Mouse (Mus musculus) embryonic fibroblast, embryonic 13.5 days (primary cell): ENCODE results near the gene Dennd2a.

ENCODE experiments used
- CTCF ChIP-seq: IDR thresholded peaks from 2 replicates; pipeline ENCODE4 v1.5.1; 2011; ENCODE audit warnings: mild to moderate bottlenecking, control low read depth, low read length, moderate library complexity, borderline replicate concordance; ENCODE audit not compliant: insufficient read depth
- POLR2A ChIP-seq: IDR thresholded peaks from 2 replicates; pipeline ENCODE4 v1.6.1; 2011; ENCODE audit warnings: low read depth, mild to moderate bottlenecking, control low read depth, low read length, moderate library complexity

- TF ChIP-seq POLR2A = no peak
- no peak for TF ChIP-seq CTCF
These were observed 12.2 kb downstream of the Dennd2a start for GRCm38 (mm10) chr6:39545474-39545873.
